In the genomic region with DNA sequence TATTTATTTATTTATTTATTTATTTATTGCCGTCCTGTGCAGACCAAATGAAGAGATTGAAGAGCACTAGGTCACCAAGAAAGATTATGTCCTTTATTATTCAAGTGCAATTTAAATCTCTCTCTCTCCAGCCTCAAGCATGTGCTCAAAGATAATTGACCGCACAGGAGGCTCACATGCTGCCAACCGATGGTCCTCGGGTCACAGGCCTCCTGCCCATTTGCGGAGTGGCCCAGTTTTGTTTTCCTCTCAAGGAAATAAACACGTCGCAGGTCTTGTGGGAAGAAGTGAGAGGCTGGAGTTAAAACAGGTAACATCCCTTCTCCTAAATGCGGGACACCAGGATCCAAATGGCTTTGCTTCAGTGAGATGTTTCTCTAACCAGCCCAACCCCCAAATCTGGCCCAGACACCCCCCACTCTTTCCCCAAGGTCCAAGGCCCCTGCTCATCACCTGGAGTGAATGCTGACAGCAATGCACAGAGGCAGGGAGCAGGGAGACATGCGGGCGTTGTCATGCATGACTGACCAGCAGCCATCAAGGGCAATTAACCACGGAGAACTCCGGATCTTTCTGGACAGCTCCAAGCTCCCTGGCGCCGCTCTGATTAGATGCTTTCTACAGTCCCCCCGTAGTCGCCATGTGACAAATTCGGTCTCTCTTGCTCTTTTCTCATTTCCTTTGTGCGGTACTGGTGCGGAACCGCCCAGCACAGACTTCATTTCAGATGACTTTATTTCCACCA, we compare ENCODE assay signal across 12 mouse cellular contexts.
DNase-seq lines count a peak whose midpoint lies in the region; ATAC-seq and TF ChIP-seq lines count a peak whose summit lies in the region.
"Had no signal": no experiment of that assay in that cellular context is flagged by ENCODE, and none has a peak within 500 bp of the region (broad histone marks: within the 10 kb centered on the region; RNA-seq: fewer than 3 reads in every experiment).

No protein-coding gene starts in this region.

- TF ChIP-seq POLR2A in brain, embryonic 14.5 days (IDR thresholded peaks at IDR 0.05; ENCODE audit: borderline replicate concordance, extremely low read depth, insufficient read depth, insufficient read length, poor library complexity, severe bottlenecking): no peak

- DNase-seq in brain, embryonic 14.5 days (ENCODE audit: low read depth): peak; percentile 60
- peak; percentile 36 to 48 for DNase-seq in cerebellum, postnatal 25 days
- peak; percentile 76 for DNase-seq in kidney, adult 11 months
- peak; percentile 87 for DNase-seq in midbrain, embryonic 11.5 days (ENCODE audit: low spot score, missing footprints)
- no peak for DNase-seq in urinary bladder, adult 18-20 months (ENCODE audit: low spot score in 2 of 2)
- no peak for DNase-seq in adrenal gland, postnatal 25 days
- DNase-seq in adrenal gland, postnatal 36 days: no peak
- DNase-seq in thymus, postnatal 4 days: no peak
- DNase-seq: heart, adult 18-20 months had no signal

- peak; percentile 67; the same call in 1 of the 2 replicates for ATAC-seq in midbrain, embryonic 11.5 days (ENCODE audit: low FRiP score)
- ATAC-seq: forebrain, embryonic 13.5 days had no signal

- no peak overlapping the region for H3K4me2 ChIP-seq in midbrain, embryonic 11.5 days
- H3K4me2 ChIP-seq: forebrain, embryonic 13.5 days; stomach, embryonic 15.5 days had no signal

- no peak overlapping the region for H3K27ac ChIP-seq in midbrain, embryonic 11.5 days (ENCODE audit: low read depth, low read length)
- H3K27ac ChIP-seq: forebrain, embryonic 13.5 days; limb, embryonic 10.5 days; stomach, embryonic 15.5 days had no signal

- H3K4me1 ChIP-seq in midbrain, embryonic 11.5 days (ENCODE audit: control insufficient read depth, insufficient read depth, low read length): no peaks in the 10 kb centered on the region
- H3K4me1 ChIP-seq: forebrain, embryonic 13.5 days; limb, embryonic 10.5 days; stomach, embryonic 15.5 days had no signal

- no peaks in the 10 kb centered on the region for H3K9me3 ChIP-seq in midbrain, embryonic 11.5 days (ENCODE audit: control insufficient read depth, low read length)
- H3K9me3 ChIP-seq: forebrain, embryonic 13.5 days; limb, embryonic 10.5 days; stomach, embryonic 15.5 days had no signal

- H3K36me3 ChIP-seq in midbrain, embryonic 11.5 days (ENCODE audit: control insufficient read depth, insufficient read depth, low read length): no peaks in the 10 kb centered on the region
- H3K36me3 ChIP-seq: limb, embryonic 10.5 days; stomach, embryonic 15.5 days had no signal

- no peak overlapping the region for H3K9ac ChIP-seq in midbrain, embryonic 11.5 days (ENCODE audit: low read length)
- H3K9ac ChIP-seq: forebrain, embryonic 13.5 days; stomach, embryonic 15.5 days had no signal

- no peaks in the 10 kb centered on the region for H3K27me3 ChIP-seq in midbrain, embryonic 11.5 days (ENCODE audit: control insufficient read depth, insufficient read depth, low read length)
- H3K27me3 ChIP-seq: forebrain, embryonic 13.5 days; stomach, embryonic 15.5 days had no signal

- H3K4me3 ChIP-seq in midbrain, embryonic 11.5 days (ENCODE audit: low read depth, low read length): no peak overlapping the region
- H3K4me3 ChIP-seq: forebrain, embryonic 13.5 days; limb, embryonic 10.5 days; stomach, embryonic 15.5 days had no signal

- no peak for TF ChIP-seq CTCF in brain, embryonic 14.5 days (IDR thresholded peaks at IDR 0.05; ENCODE audit: borderline replicate concordance, extremely low read depth, insufficient read depth, insufficient read length)

- WGBS in midbrain, embryonic 11.5 days: 69% methylated on average over 20 of the region's 20 CpGs

Comparison
In these comparisons a context has a peak if more than half of its experiments do, and no peak if none do; other contexts are left out.
1. DNase-seq: peak in brain, embryonic 14.5 days (single experiment), cerebellum, postnatal 25 days (2 of 2), kidney, adult 11 months (single experiment) and midbrain, embryonic 11.5 days (single experiment); none in urinary bladder, adult 18-20 months (0 of 2), adrenal gland, postnatal 25 days (single experiment), adrenal gland, postnatal 36 days (0 of 2) and thymus, postnatal 4 days (single experiment).